Mouse (Mus musculus) lung, adult 2 months (tissue): ENCODE measurements at regions not wholly inside any gene's neighbourhood (a gene's known extent, or its start where the extent isn't known, plus 50 kb on each side); places are given as distances from the start of the nearest gene placed in this dataset.

Experiments
- DNase-seq: peaks from one replicate; pipeline ENCODE4 v3.0.0; 2022
- H3K4me1 ChIP-seq: fragments of 200-500 bp; 2 replicates; pipeline ENCODE4 v1.6.1; 2011; ENCODE audit warnings: low read length; ENCODE audit not compliant: control insufficient read depth, insufficient read depth
- H3K4me3 ChIP-seq: fragments of 200-500 bp; replicated peaks from 2 replicates; pipeline ENCODE3; 2011; ENCODE audit warnings: low read depth, mild to moderate bottlenecking, control low read depth, low read length; ENCODE audit errors: extremely low read depth
- CTCF ChIP-seq: fragments of 200-500 bp; IDR thresholded peaks from 2 replicates; pipeline ENCODE4 v1.5.1; 2011; ENCODE audit warnings: mild to moderate bottlenecking, low read length, control low read depth; ENCODE audit not compliant: insufficient read depth
- POLR2A ChIP-seq: fragments of 200-500 bp; IDR thresholded peaks from 2 replicates; pipeline ENCODE4 v1.6.1; 2011; ENCODE audit warnings: low read depth, mild to moderate bottlenecking, control low read depth, low read length, borderline replicate concordance; ENCODE audit errors: extremely low read depth
- WGBS: fragments of 180-500 bp; shearing (Covaris S2); methylation state at CpG from one replicate; pipeline ENCODE4 v1.1.7; 2018; 5-methylcytosine and 5-hydroxymethylcytosine counted together

DNA sequence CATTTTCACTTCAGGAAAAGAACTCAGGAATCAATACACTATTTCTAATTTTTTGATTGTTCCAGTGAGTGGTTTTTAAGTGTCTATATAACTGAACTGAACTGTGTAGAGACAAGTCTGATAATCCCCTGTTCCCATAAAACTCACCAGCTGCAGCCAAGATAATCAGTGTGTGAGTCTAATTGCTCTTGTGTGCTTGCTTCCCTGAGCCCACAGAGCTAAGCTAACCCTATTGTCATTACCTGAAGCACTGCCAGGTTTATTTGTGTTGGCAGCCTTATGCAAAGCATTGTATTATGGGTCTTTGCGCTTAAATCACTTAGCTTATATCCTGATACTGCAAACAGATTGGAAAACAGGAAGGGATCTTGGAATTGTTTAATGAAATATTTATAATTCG lies 1663.8 kb downstream of the 4930444P10Rik start:
- Histone ChIP-seq H3K4me1 (no peaks in the 10 kb centered on the region), H3K4me3 (no peak overlapping the region)
- 52% methylated on average over 2 of the region's 2 CpGs for WGBS
- DNase-seq: no peak
- TF ChIP-seq POLR2A: no peak
- TF ChIP-seq CTCF: no peak

GRCm38 (mm10) chr1:14421030-14421429 lies 1672.1 kb downstream of the 4930444P10Rik start:
- Histone ChIP-seq H3K4me1 (no peaks in the 10 kb centered on the region), H3K4me3 (no peak overlapping the region)
- TF ChIP-seq POLR2A (no peak), CTCF (no peak)
- WGBS: 78% methylated on average over 1 of the region's 1 CpGs
- no peak for DNase-seq

GRCm38 (mm10) chr1:14413826-14414445 lies 1679.2 kb downstream of the 4930444P10Rik start:
- WGBS: 68% methylated on average over 4 of the region's 4 CpGs
- H3K4me1 ChIP-seq: no peaks in the 10 kb centered on the region
- no peak overlapping the region for H3K4me3 ChIP-seq
- no peak for DNase-seq
- TF ChIP-seq CTCF (no peak), POLR2A (no peak)

- WGBS: 89% methylated on average over 3 of the region's 3 CpGs
- Histone ChIP-seq H3K4me1 (no peaks in the 10 kb centered on the region), H3K4me3 (no peak overlapping the region)
- TF ChIP-seq CTCF (no peak), POLR2A (no peak)
- DNase-seq: no peak
These were observed 1722.9 kb downstream of the 4930444P10Rik start for GRCm38 (mm10) chr1:14369957-14370833.

- no peak overlapping the region for H3K4me3 ChIP-seq
- H3K4me1 ChIP-seq: no peaks in the 10 kb centered on the region
- no peak for DNase-seq
- TF ChIP-seq CTCF: no peak
- no peak for TF ChIP-seq POLR2A
- WGBS: 70% methylated on average over 2 of the region's 2 CpGs
These were observed 1733.0 kb downstream of the 4930444P10Rik start for GRCm38 (mm10) chr1:14359998-14360640.
